Mouse (Mus musculus): ENCODE results near the gene Mtcl1. TPM values are rescaled to one million over a fixed set of nuclear protein-coding genes. Genes with fewer than 3 reads are reported as not detected.
A peak's percentile ranks its signal among the peaks of the same experiment; 100 is the strongest.

Mtcl1 gene
- total RNA-seq (2021) = 10 to 100 TPM; 25.8 to 26.0 TPM
- long read RNA-seq, experiment 1, partial matches to known transcripts = 2 of 3 reads
- long read RNA-seq, experiment 1, other reads (novel, unspliced or antisense) = 1 of 3 reads
- long read RNA-seq, experiment 2, full-length matches to known transcripts = 1 of 7 reads
- long read RNA-seq, experiment 2, partial matches to known transcripts = 4 of 7 reads
- long read RNA-seq, experiment 2, other reads (novel, unspliced or antisense) = 2 of 7 reads

DNA sequence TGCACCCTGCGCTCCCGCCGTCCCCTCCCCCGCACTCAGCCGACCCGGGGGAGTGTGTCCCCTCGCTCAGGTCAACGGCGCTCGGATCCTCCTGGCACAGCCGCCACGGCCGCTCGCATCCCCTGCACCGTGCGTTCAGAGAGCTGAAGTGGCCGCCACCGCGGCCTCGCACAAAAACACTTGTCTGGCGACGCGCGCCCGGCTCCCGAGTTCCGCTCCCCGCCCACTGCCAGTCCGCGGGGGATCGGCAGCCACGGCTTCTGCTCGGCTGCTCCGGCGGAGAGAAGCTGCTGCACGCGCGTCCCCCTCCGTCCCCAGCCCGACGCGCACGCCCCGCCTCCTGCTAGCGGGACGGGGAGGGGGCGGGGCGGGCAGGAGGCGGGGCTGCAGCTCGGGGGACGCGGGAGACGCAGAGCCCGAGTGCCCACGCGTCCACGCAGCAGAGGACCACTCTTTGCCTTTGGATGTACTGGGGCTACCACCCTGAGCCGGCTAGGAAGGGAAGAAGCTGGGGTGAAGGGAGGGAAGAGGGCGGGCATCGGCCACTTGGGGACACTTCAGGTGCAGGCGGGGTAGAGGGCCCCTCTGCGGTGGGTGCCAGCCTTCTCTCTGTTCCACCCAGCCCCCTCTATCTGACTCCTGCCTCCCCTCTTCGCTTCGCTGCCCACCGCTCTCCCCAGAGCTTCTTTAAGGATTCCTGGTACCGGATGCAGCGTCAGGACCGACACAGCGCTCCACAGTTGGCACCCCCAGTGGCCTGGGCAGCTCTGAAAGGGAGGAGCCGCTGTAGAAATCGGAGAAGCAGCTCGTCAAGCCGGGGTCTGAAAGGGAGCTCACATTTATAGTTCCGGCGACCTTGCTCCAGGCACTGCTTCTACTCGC, at the start of gene Mtcl1:
Gene Mtcl1, minus strand, starts transcription at position 291 of the 882 bp plus-strand sequence.
- peak; percentile 71 to 84 for DNase-seq (ENCODE audit: low spot score in 2 of 2)

DNA sequence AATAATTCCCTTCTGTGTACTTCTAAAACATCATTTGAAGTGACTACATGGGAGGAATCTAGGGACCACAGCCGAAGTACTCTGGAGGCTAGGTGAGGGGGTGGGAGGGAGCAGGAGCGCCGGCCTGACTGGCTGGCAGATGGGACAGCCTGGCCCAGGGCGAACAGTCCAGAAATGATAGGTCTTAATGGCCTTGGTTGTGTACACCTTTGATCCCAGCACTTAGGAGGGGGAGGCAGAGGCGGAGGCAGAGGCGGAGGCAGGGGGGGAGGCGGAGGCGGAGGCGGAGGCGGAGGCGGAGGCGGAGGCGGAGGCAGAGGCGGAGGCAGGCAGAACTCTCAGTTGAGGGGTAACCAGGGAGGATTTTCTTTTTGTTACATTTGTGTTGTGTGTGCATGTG, 49.0 kb upstream of the Mtcl1 start:
- no peak for DNase-seq (ENCODE audit: low spot score in 2 of 2)

DNA sequence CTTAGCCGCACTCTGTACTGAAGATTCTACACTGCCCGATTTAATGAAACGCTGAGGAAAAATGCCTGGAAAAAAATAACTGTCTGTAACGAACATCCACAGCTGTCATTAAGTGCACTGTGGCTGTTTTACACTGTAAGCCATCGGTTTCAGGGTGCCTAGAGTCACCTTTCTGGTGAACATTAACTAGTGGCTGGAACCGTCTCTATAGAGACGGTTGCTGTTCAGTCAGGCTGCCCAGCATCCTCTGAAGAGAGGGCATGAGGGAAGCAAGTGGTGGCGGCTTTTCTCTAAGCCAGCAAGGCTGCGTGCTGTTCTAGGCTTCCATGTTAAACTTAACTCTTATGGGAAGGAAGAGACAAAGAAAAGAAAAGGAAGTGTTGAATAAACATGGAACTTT, 47.0 kb upstream of the Mtcl1 start:
- DNase-seq (ENCODE audit: low spot score in 2 of 2) = no peak

DNA sequence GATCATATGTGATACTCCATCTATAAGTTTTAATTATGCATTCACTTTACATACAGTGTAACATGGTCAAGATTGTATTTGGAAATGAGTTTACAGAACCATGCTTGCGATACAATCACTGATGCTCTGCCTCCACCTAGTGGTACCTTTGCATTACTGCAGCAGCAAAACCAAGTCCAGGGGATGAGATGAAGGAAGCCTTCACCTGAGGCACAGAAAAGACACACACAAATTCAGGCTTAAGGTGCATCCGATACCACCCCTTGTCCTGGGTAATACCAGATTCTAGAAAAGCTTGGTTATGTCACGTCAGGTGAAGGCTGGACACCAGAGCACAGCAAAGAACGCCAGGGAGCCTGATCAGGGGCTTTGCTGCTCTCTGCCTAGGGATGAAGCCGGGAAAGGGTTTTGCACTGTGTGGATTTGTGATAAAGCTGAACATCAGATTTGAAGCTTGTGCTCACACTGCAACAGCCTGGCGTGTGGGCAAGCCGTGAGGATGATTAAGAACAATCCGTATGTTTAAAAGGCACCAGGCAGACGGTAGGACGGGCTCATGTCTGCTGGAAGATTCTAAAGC, 40.6 kb upstream of the Mtcl1 start:
- peak; percentile 61 to 73 for DNase-seq (ENCODE audit: low spot score in 2 of 2)

DNA sequence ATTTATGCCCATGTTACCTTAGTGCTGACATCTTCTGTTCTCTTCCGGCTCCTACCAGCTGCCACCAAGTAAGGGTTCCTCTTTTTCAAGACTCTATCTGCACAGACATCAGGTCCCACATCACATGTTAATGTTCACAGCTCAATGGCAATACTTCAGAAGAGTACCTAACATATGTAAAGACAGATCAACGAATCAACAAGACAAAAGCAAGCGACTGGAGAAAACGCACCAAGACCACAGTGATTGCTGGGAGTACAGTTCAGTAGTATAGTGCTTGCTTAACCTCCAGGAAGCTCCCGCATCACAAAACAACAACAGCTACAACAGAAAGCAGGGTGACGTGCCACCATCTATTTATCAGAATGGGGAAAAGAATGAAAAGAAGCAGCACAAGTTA, 37.0 kb upstream of the Mtcl1 start:
- DNase-seq (ENCODE audit: low spot score in 2 of 2) = no peak

DNA sequence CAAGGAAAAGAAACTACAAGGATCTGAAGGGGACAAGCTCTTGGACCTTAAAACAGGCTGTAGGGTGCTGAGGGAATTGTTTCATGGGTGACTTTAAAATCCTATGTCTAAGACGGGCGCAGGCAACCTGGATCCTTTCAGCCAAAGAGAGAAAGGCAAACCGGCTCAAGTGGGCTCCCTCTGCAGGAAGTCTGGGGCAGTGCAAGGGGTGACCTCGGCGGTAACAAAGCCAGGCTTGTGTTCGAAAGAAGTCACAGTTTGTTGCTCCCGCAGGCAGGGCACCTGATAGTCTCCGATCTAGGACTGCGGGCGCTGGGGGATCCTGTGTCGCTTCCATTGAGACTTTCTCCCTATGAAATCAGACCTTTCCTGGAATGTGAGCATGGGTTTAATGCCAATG, 36.2 kb upstream of the Mtcl1 start:
- peak; percentile 71 to 72 for DNase-seq (ENCODE audit: low spot score in 2 of 2)

DNA sequence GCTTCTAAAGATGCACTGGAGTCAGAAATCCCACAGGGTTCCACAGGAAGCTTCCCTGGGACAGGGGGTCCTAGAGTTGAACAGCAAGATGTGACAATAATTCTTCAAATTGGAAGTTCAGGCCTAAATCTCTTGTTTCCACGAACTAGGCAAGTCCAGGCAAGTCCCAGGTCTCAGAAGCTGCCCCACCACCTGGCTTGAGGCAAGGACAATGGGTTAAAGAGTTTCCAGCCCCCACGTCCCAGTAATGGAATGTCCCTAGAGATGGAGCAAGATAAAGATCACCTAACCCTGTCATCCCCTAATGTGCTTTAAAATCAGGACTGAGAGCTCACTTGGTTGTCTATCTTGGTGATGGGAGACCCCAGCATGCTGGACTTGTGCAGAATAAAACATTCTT, 35.4 kb upstream of the Mtcl1 start:
- DNase-seq (ENCODE audit: low spot score in 2 of 2) = no peak

DNA sequence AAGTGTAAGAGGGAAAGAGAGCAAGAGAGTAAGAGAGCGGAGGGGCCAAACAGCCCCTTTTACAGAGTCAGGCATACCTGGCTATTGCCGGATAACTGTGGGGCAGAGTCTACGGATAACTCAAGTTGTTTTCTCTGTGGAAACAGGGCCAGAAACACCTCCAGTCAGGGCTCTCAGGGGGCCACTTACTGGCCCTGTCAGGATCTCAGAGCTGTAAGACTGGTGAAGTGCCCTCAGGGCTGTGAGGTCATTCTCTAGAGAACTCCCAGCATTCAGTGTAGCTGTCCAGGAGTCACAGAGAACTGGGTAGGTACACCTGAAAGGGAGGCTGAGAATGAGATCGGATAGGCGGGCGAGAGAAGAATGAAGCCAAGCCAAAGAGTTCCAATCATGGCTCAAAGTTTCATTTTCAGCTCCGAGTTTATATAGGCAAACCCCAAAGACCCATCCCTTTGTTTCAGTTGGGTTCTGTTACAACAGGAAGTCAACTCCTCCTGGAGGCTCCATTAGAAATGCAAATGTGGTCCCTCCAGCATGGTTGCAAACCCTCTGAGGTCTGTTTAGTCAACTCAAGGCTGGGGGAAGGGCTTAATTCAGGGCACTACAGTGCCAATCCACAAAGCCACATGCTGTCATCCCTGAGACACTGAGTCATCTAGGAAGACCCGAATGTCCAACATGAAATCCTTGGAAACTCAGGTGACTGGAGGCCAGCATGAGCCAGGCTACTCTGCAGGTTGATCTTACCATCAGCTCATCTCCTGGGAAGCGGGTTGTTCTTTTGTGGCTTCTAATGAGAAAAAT, 34.3 kb upstream of the Mtcl1 start:
- no peak for DNase-seq (ENCODE audit: low spot score in 2 of 2)

DNA sequence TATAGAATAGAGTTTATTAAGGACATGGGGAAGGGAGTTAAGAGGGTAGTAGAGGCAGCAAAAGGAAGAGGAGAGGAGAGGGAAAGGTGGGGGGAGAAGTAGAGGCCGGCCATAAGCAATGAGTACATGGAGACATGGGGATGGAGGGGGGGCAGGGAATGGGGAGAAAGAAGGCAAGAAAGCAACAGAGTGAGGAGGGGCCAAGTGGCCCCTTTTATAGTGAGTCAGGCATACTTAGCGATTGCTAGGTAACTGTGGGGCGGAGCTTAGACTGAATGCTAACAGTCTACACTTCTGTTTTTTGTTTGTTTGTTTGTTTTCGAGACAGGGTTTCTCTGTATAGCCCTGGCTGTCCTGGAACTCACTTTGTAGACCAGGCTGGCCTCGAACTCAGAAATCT, 31.7 kb upstream of the Mtcl1 start:
- DNase-seq (ENCODE audit: low spot score in 2 of 2) = no peak

DNA sequence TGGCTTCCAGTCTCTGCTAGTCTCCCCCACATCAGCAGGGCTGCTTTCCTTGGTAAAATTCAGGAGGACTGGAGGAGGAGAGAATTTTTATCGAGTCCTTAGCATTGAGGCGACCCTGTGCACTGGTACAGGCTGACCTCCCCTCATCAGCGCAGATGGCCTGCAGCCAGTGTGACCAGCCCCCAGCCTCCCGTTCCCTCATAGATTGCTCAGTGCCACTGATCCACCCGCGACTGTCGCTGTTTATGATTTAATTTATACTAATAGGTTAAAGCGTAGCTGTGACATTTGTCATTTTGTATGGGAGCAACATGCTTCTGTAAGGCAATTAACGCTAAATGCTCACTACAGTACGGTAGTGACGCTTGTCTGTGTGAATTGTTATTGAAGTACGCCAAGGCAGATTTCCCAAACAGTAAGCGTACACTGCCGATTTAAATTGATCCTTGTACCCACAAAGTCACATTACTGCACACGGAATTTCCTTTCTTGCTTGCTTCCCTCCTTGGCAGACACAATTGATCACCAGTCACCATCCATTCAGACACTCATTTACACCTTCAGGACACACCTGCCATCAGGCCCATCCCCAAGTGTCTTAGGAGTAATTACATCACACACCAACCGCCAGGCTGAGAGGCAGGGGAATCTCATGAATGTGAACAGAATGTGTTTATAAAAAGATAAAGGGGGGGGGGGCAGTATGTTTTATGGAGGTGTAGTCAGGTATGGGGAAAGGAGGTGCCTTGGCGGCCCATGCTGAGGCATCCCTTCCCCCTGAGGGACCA, 31.1 kb upstream of the Mtcl1 start:
- no peak for DNase-seq (ENCODE audit: low spot score in 2 of 2)

DNA sequence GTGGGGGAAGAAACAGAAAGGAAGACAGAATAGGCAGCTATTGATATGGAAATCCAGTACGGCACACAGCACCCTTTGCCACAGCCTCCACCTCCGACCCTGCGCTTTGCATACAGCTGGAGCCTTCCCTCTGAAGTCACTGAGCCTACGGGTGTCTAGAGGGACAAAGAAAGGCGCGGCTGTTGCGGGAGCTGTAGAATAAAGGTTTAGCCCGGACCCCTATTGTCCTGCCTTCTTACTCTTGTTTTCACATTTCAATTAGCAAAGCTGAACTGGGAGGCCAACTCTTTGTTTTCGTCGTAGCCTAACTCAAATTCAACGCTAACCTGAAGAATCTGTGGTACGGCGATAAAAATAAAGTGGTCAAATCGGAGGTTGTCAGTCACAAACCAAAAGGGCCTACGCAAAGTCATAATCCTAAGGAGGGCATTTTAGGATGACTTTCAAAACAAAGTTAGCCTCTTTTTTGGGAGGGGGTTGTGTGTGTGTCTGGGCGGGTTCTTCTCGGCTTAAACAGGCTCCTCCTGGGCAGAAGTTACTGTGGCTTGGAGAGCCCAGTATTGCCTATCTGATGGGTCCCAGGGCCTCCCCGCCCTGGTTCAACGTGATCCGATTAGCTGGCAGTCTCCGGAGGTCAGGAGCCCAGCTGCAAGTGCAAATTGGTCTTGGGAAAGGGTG, 30.4 kb upstream of the Mtcl1 start:
- no peak for DNase-seq (ENCODE audit: low spot score in 2 of 2)

DNA sequence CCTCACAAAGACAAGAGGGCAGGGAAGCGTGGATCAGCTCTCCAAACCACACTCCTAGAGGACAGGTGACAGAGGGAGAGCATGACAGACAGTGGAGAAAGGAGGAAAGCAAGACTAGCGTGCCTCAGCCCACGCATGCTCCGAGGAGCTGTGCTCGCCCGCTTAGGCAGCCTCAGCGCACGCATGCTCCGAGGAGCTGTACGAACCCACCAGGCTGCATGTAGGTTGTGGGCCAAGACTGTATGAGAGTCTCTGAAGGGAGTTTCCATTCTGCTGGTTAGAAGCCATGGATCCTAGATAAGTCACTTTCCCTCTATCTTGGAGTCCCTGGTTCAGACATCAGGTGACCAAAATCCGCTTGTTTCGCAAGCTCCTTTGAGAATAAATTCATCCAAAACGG, 29.8 kb upstream of the Mtcl1 start:
- DNase-seq (ENCODE audit: low spot score in 2 of 2) = peak in 1 of 2 experiments; percentile 11

DNA sequence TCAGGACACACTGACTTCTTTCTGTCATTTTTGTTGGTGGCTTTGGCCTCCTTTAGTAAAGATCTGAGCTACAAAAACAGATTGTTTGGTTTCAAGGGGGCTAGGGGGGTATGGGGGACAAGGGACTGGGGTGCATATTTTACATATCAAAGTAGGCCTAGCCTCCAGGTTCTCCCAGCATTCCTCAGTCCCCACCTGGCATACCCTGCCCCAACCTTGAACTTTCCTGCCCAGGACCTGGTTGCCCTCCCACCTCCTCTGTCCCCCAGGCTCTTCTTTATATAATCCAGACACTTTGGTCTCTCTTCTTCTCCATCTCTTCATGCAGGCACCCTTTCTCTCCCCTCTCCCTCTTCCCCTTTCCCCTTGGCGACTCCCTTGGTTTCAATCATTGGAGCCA, 23.7 kb upstream of the Mtcl1 start:
- DNase-seq (ENCODE audit: low spot score in 2 of 2) = no peak

DNA sequence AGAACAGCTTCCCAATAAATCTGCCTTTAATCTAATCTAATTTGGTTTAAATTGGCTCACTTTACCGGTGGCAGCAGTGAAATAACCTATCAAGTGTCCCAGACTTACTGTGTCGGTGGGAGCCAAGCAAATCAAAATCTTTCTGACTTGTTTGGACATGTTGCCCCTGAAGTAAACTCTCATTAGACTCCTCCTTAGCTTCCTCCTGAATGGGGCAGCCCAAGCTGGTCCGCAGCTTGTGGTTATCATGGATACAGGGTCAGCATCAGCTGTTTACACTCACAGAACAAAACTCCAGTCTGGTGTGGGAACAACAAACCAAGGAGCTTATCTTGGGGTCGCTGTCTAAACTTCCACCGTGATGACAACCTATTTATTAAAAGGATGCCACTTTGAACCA, 22.2 kb upstream of the Mtcl1 start:
- no peak for DNase-seq (ENCODE audit: low spot score in 2 of 2)

DNA sequence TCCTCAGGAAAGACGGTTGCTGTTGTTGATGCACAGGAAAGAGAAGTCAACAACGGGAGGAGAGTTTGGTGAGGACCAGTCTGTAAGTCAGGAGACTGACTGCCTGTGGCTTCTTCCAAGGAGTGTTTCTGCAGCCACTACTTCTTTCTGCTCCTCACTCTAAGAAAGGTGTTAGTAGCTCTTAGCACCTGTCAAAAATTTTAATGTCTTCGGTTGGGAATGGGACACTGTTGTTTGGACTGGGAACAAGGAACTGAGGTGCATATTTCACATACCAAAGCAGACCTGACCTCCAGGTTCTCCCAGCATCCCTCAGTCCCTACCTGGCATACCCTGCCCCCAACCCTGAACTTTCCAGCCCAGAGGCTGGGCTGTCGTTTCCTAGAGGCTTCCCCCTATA, 21.7 kb upstream of the Mtcl1 start:
- no peak for DNase-seq (ENCODE audit: low spot score in 2 of 2)

DNA sequence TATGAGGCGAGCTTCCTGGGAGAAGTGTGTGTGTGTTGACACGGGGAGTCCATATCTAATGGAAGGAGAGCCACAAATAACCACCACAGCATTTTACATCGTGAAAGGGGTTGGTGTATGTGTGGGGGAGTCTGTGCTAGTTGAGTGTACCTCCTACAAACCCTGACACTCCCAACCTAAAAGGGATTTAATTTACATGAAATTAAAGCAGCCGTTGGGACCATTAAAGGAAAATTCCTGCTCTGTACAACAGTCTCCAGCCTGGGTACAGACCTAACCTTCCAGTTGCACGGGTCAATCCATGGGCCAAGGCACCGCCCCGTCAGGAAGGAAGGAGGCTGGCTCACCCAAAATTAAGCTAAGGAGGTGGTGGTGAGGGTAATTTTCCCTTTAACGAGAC, 20.5 kb upstream of the Mtcl1 start:
- DNase-seq (ENCODE audit: low spot score in 2 of 2) = no peak

DNA sequence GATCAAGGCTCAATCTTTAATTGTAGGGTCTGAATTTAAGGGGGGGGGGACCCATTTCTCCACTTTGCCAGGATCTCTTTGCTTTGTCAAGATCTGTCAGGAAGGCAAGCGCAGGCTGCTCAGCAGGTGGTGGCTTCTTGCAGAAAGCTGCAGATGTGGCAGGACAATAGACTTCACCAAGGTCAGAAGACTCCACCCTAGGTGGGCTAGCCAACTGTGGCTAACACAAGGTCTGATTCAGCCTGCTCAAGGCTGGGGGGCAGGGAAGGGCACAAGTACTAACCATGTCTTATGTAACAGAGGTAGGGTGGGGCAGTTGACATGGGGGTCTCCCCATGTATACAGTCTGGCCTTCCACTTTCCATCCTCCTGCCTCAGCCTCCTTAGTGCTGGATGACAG, 7.7 kb upstream of the Mtcl1 start:
- DNase-seq (ENCODE audit: low spot score in 2 of 2) = no peak

DNA sequence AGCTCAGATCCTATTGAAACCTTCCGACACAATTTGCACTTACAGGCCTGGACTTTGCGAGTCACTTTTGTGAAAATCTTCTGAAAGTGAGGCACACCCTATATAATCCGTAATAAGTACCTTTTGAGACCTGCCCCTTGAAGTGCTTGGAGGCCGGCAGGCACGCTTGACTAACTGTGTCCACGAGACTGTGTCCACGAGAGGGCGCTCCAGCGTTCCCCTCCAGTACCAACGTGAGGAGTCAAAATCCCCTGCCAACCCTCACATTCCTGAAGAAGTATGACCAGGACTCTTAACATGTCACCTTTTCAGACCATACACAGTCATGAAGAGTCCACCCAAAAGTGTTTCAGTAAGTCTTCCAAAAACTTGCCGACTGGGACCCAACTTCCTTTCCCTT, 1.6 kb upstream of the Mtcl1 start:
- peak; percentile 80 to 88 for DNase-seq (ENCODE audit: low spot score in 2 of 2)

DNA sequence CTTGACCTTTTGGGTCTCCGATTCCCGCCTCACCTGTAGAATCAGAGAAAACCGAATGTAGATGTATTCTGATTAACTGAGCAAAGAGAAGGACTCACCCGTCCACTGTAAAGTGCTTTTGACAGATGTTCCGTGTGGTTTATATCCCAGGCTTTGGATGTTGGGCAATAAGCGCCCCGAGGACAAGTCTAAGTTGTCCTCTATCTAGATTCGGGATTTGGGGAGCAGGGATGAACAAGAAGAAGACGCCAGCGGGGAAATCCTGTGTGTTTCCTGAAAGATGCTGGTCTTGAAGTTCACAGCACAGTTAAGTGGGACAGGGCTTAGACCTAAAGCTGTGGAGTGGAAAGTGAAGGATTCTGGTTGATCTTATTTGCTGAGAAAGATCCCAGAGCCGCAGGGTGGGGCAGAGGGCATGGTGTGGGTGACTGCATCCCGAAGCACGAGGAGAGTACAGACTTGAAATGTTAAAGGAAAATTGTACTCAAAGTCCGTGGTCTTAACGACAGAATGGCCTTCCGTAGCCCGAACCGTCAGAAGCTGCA, 1.0 kb upstream of the Mtcl1 start:
- no peak for DNase-seq (ENCODE audit: low spot score in 2 of 2)

Data from layer of hippocampus, postnatal 14 days (tissue).